Mouse (Mus musculus) liver, postnatal 0 days (tissue): Measurements from ENCODE around the gene Hoxb2.

Experiments
- CTCF ChIP-seq: sonication (generic); IDR thresholded peaks from 2 replicates; pipeline ENCODE4 v1.5.1; 2016; ENCODE audit warnings: antibody characterized with exemption, low read depth
- EP300 ChIP-seq: IDR thresholded peaks from 2 replicates; pipeline ENCODE4 v1.6.1; 2016; ENCODE audit warnings: antibody characterized with exemption, low read depth, mild to moderate bottlenecking

- TF ChIP-seq CTCF (no peak), EP300 (no peak)
Observed at GRCm38 (mm10) chr11:96399923-96400322, 49.6 kb downstream of the Hoxb2 start.
